Mouse (Mus musculus) liver, postnatal 0 days (tissue): ENCODE data around the gene Shbg.

Experiments
- CTCF ChIP-seq: sonication (generic); IDR thresholded peaks from 2 replicates; pipeline ENCODE4 v1.5.1; 2016; ENCODE audit warnings: antibody characterized with exemption, low read depth
- EP300 ChIP-seq: IDR thresholded peaks from 2 replicates; pipeline ENCODE4 v1.6.1; 2016; ENCODE audit warnings: antibody characterized with exemption, low read depth, mild to moderate bottlenecking

GRCm38 (mm10) chr11:69604347-69604746, 13.4 kb downstream of the Shbg start:
- TF ChIP-seq CTCF (no peak), EP300 (no peak)
